Mouse (Mus musculus): ENCODE data around the gene Mpv17l2.
A peak's percentile ranks its signal among the peaks of the same experiment; 100 is the strongest.

Gene Mpv17l2

GRCm38 (mm10) chr8:70790846-70791245 is 30.1 kb upstream of the Mpv17l2 start:
- no peak for DNase-seq (ENCODE audit: low read depth)

- no peak for DNase-seq (ENCODE audit: low read depth)
Observed at GRCm38 (mm10) chr8:70789046-70789445, 28.3 kb upstream of the Mpv17l2 start.

- DNase-seq (ENCODE audit: low read depth) = no peak
Observed at GRCm38 (mm10) chr8:70787941-70788667, 27.4 kb upstream of the Mpv17l2 start.

- DNase-seq (ENCODE audit: low read depth) = no peak
Observed at GRCm38 (mm10) chr8:70787051-70787445, 26.3 kb upstream of the Mpv17l2 start.

GRCm38 (mm10) chr8:70786291-70787050 is 25.7 kb upstream of the Mpv17l2 start:
- DNase-seq (ENCODE audit: low read depth) = no peak

GRCm38 (mm10) chr8:70780093-70780492 is 19.3 kb upstream of the Mpv17l2 start:
- DNase-seq (ENCODE audit: low read depth) = no peak

- peak; percentile 96 for DNase-seq (ENCODE audit: low read depth)
Observed at GRCm38 (mm10) chr8:70776496-70777444, 16.0 kb upstream of the Mpv17l2 start, which contains the start of gene Pik3r2. Gene Pik3r2 (minus strand): TSS chr8:70776713.

GRCm38 (mm10) chr8:70775851-70776495 is 15.2 kb upstream of the Mpv17l2 start:
- peak; percentile 73 for DNase-seq (ENCODE audit: low read depth)

- no peak for DNase-seq (ENCODE audit: low read depth)
Observed at GRCm38 (mm10) chr8:70775227-70775626, 14.5 kb upstream of the Mpv17l2 start.

GRCm38 (mm10) chr8:70774740-70775139 is 14.0 kb upstream of the Mpv17l2 start:
- no peak for DNase-seq (ENCODE audit: low read depth)

- DNase-seq (ENCODE audit: low read depth) = no peak
Observed at GRCm38 (mm10) chr8:70773833-70774232, 13.1 kb upstream of the Mpv17l2 start.

GRCm38 (mm10) chr8:70773410-70773809 is 12.7 kb upstream of the Mpv17l2 start:
- no peak for DNase-seq (ENCODE audit: low read depth)

GRCm38 (mm10) chr8:70772890-70773289 is 12.1 kb upstream of the Mpv17l2 start:
- no peak for DNase-seq (ENCODE audit: low read depth)

GRCm38 (mm10) chr8:70772075-70772474 is 11.3 kb upstream of the Mpv17l2 start:
- DNase-seq (ENCODE audit: low read depth) = no peak

GRCm38 (mm10) chr8:70771217-70771616 is 10.5 kb upstream of the Mpv17l2 start:
- no peak for DNase-seq (ENCODE audit: low read depth)

- no peak for DNase-seq (ENCODE audit: low read depth)
Observed at GRCm38 (mm10) chr8:70770748-70771147, 10.0 kb upstream of the Mpv17l2 start.

GRCm38 (mm10) chr8:70769858-70770257 is 9.1 kb upstream of the Mpv17l2 start:
- no peak for DNase-seq (ENCODE audit: low read depth)

- peak; percentile 92 for DNase-seq (ENCODE audit: low read depth)
Observed at GRCm38 (mm10) chr8:70769359-70769758, 8.6 kb upstream of the Mpv17l2 start.

GRCm38 (mm10) chr8:70768956-70769355 is 8.2 kb upstream of the Mpv17l2 start:
- no peak for DNase-seq (ENCODE audit: low read depth)

- DNase-seq (ENCODE audit: low read depth) = no peak
Observed at GRCm38 (mm10) chr8:70768231-70768776, 7.6 kb upstream of the Mpv17l2 start.

GRCm38 (mm10) chr8:70767503-70767902 is 6.8 kb upstream of the Mpv17l2 start:
- DNase-seq (ENCODE audit: low read depth) = no peak
